Mouse (Mus musculus): ENCODE measurements around the gene Usp40. TPM values are rescaled to one million over a fixed set of nuclear protein-coding genes. Genes with fewer than 3 reads are reported as not detected.
A peak's percentile ranks its signal among the peaks of the same experiment; 100 is the strongest.
"Not testable (repeated sequence)": the region's sequence is repeated elsewhere in the genome, so short reads cannot be mapped to it uniquely, and the experiment has no call there.

Gene Usp40
- polyA plus RNA-seq (2015; fragmentation: Nextera tagmentation; extraction: Ambion mirVana) = 25.7 and 31.4 TPM in 2 replicates

- ATAC-seq = peak; percentile 98
- H3K36me3 ChIP-seq (ENCODE audit: control insufficient read depth, insufficient read depth) = no peaks in the 10 kb centered on the region
- peak within 1 kb of the TSS; percentile 87 for H3K9ac ChIP-seq (replicated peaks; ENCODE audit: low read depth, low read length)
- peak within 1 kb of the TSS; percentile 82 for H3K27ac ChIP-seq (ENCODE audit: low read length)
- peak within 1 kb of the TSS; percentile 69 for H3K4me3 ChIP-seq (replicated peaks; ENCODE audit: low read length)
- WGBS = under 1% methylated on average over 44 of the region's 45 CpGs
- peaks cover 15% of the 10 kb centered on the region for H3K4me1 ChIP-seq (replicated peaks; ENCODE audit: control insufficient read depth, insufficient read depth, low read length)
- H3K4me2 ChIP-seq (ENCODE audit: low read length) = peak within 1 kb of the TSS; percentile 54
- no peaks in the 10 kb centered on the region for H3K27me3 ChIP-seq (replicated peaks; ENCODE audit: control insufficient read depth, insufficient read depth, low read length)
- H3K9me3 ChIP-seq (ENCODE audit: control insufficient read depth, low read length) = no peaks in the 10 kb centered on the region
Observed at GRCm38 (mm10) chr1:88008211-88008697, at the start of gene Usp40. Gene Usp40 (minus strand): TSS chr1:88008551.

- Histone ChIP-seq H3K4me3 (replicated peaks; ENCODE audit: low read length) (no peak within 1 kb of the TSS), H3K27me3 (replicated peaks; ENCODE audit: control insufficient read depth, insufficient read depth, low read length) (no peaks in the 10 kb centered on the region), H3K9me3 (ENCODE audit: control insufficient read depth, low read length) (no peaks in the 10 kb centered on the region), H3K4me2 (ENCODE audit: low read length) (no peak within 1 kb of the TSS), H3K9ac (replicated peaks; ENCODE audit: low read depth, low read length) (no peak within 1 kb of the TSS), H3K27ac (ENCODE audit: low read length) (no peak within 1 kb of the TSS), H3K4me1 (replicated peaks; ENCODE audit: control insufficient read depth, insufficient read depth, low read length) (no peaks in the 10 kb centered on the region), H3K36me3 (ENCODE audit: control insufficient read depth, insufficient read depth) (no peaks in the 10 kb centered on the region)
- ATAC-seq = no peak
- 78% methylated on average over 1 of the region's 1 CpGs for WGBS
Observed at GRCm38 (mm10) chr1:88055088-88055487, 46.7 kb upstream of the Usp40 start, which contains the start of gene Ugt1a10. Gene Ugt1a10 (plus strand): TSS chr1:88055388.

GRCm38 (mm10) chr1:88047408-88047807 is 39.1 kb upstream of the Usp40 start:
- H3K4me2 ChIP-seq (ENCODE audit: low read length); H3K36me3 ChIP-seq (ENCODE audit: control insufficient read depth, insufficient read depth); H3K27me3 ChIP-seq (replicated peaks; ENCODE audit: control insufficient read depth, insufficient read depth, low read length); H3K27ac ChIP-seq (ENCODE audit: low read length); H3K9ac ChIP-seq (replicated peaks; ENCODE audit: low read depth, low read length); H3K9me3 ChIP-seq (ENCODE audit: control insufficient read depth, low read length); H3K4me1 ChIP-seq (replicated peaks; ENCODE audit: control insufficient read depth, insufficient read depth, low read length); H3K4me3 ChIP-seq (replicated peaks; ENCODE audit: low read length); ATAC-seq: not testable (repeated sequence)
- 90% methylated on average over 2 of the region's 2 CpGs for WGBS

- H3K27ac ChIP-seq (ENCODE audit: low read length); H3K9me3 ChIP-seq (ENCODE audit: control insufficient read depth, low read length); H3K4me3 ChIP-seq (replicated peaks; ENCODE audit: low read length); H3K4me2 ChIP-seq (ENCODE audit: low read length); H3K27me3 ChIP-seq (replicated peaks; ENCODE audit: control insufficient read depth, insufficient read depth, low read length); H3K9ac ChIP-seq (replicated peaks; ENCODE audit: low read depth, low read length); H3K4me1 ChIP-seq (replicated peaks; ENCODE audit: control insufficient read depth, insufficient read depth, low read length); ATAC-seq; H3K36me3 ChIP-seq (ENCODE audit: control insufficient read depth, insufficient read depth): not testable (repeated sequence)
- 66% methylated on average over 3 of the region's 5 CpGs for WGBS
Observed at GRCm38 (mm10) chr1:88044832-88045437, 36.6 kb upstream of the Usp40 start.

GRCm38 (mm10) chr1:88043044-88043443 is 34.7 kb upstream of the Usp40 start:
- H3K4me3 ChIP-seq (replicated peaks; ENCODE audit: low read length); H3K9me3 ChIP-seq (ENCODE audit: control insufficient read depth, low read length); H3K27me3 ChIP-seq (replicated peaks; ENCODE audit: control insufficient read depth, insufficient read depth, low read length); H3K27ac ChIP-seq (ENCODE audit: low read length); H3K4me1 ChIP-seq (replicated peaks; ENCODE audit: control insufficient read depth, insufficient read depth, low read length); ATAC-seq; H3K36me3 ChIP-seq (ENCODE audit: control insufficient read depth, insufficient read depth); H3K4me2 ChIP-seq (ENCODE audit: low read length); H3K9ac ChIP-seq (replicated peaks; ENCODE audit: low read depth, low read length): not testable (repeated sequence)
- 60% methylated on average over 1 of the region's 2 CpGs for WGBS

GRCm38 (mm10) chr1:88025244-88025643 is 16.9 kb upstream of the Usp40 start:
- not testable (repeated sequence) for H3K27ac ChIP-seq (ENCODE audit: low read length); H3K9ac ChIP-seq (replicated peaks; ENCODE audit: low read depth, low read length); H3K36me3 ChIP-seq (ENCODE audit: control insufficient read depth, insufficient read depth); H3K4me3 ChIP-seq (replicated peaks; ENCODE audit: low read length); H3K27me3 ChIP-seq (replicated peaks; ENCODE audit: control insufficient read depth, insufficient read depth, low read length); ATAC-seq; H3K9me3 ChIP-seq (ENCODE audit: control insufficient read depth, low read length); H3K4me2 ChIP-seq (ENCODE audit: low read length); H3K4me1 ChIP-seq (replicated peaks; ENCODE audit: control insufficient read depth, insufficient read depth, low read length)
- 59% methylated on average over 3 of the region's 3 CpGs for WGBS

GRCm38 (mm10) chr1:88015371-88015770 is 7.0 kb upstream of the Usp40 start:
- H3K27ac ChIP-seq (ENCODE audit: low read length) = no peak overlapping the region
- no peak overlapping the region for H3K9ac ChIP-seq (replicated peaks; ENCODE audit: low read depth, low read length)
- ATAC-seq = no peak
- no peak overlapping the region for H3K4me2 ChIP-seq (ENCODE audit: low read length)
- no peaks in the 10 kb centered on the region for H3K4me1 ChIP-seq (replicated peaks; ENCODE audit: control insufficient read depth, insufficient read depth, low read length)
- no peaks in the 10 kb centered on the region for H3K36me3 ChIP-seq (ENCODE audit: control insufficient read depth, insufficient read depth)
- H3K27me3 ChIP-seq (replicated peaks; ENCODE audit: control insufficient read depth, insufficient read depth, low read length) = no peaks in the 10 kb centered on the region
- no peak overlapping the region for H3K4me3 ChIP-seq (replicated peaks; ENCODE audit: low read length)
- 89% methylated on average over 6 of the region's 6 CpGs for WGBS
- H3K9me3 ChIP-seq (ENCODE audit: control insufficient read depth, low read length) = no peaks in the 10 kb centered on the region

- no peaks in the 10 kb centered on the region for H3K9me3 ChIP-seq (ENCODE audit: control insufficient read depth, low read length)
- no peak overlapping the region for H3K27ac ChIP-seq (ENCODE audit: low read length)
- no peaks in the 10 kb centered on the region for H3K4me1 ChIP-seq (replicated peaks; ENCODE audit: control insufficient read depth, insufficient read depth, low read length)
- H3K27me3 ChIP-seq (replicated peaks; ENCODE audit: control insufficient read depth, insufficient read depth, low read length) = no peaks in the 10 kb centered on the region
- H3K9ac ChIP-seq (replicated peaks; ENCODE audit: low read depth, low read length) = no peak overlapping the region
- H3K4me3 ChIP-seq (replicated peaks; ENCODE audit: low read length) = no peak overlapping the region
- 96% methylated on average over 4 of the region's 4 CpGs for WGBS
- H3K36me3 ChIP-seq (ENCODE audit: control insufficient read depth, insufficient read depth) = no peaks in the 10 kb centered on the region
- no peak overlapping the region for H3K4me2 ChIP-seq (ENCODE audit: low read length)
- no peak for ATAC-seq
Observed at GRCm38 (mm10) chr1:88014671-88015070, 6.3 kb upstream of the Usp40 start.

- WGBS = 89% methylated on average over 4 of the region's 4 CpGs
- H3K27me3 ChIP-seq (replicated peaks; ENCODE audit: control insufficient read depth, insufficient read depth, low read length) = no peaks in the 10 kb centered on the region
- ATAC-seq = no peak
- H3K27ac ChIP-seq (ENCODE audit: low read length) = no peak overlapping the region
- no peak overlapping the region for H3K4me2 ChIP-seq (ENCODE audit: low read length)
- no peak overlapping the region for H3K4me3 ChIP-seq (replicated peaks; ENCODE audit: low read length)
- H3K4me1 ChIP-seq (replicated peaks; ENCODE audit: control insufficient read depth, insufficient read depth, low read length) = no peaks in the 10 kb centered on the region
- H3K9ac ChIP-seq (replicated peaks; ENCODE audit: low read depth, low read length) = no peak overlapping the region
- no peaks in the 10 kb centered on the region for H3K9me3 ChIP-seq (ENCODE audit: control insufficient read depth, low read length)
- H3K36me3 ChIP-seq (ENCODE audit: control insufficient read depth, insufficient read depth) = no peaks in the 10 kb centered on the region
Observed at GRCm38 (mm10) chr1:88014194-88014593, 5.8 kb upstream of the Usp40 start.

GRCm38 (mm10) chr1:88013726-88014125 is 5.4 kb upstream of the Usp40 start:
- Histone ChIP-seq H3K9me3 (ENCODE audit: control insufficient read depth, low read length) (no peaks in the 10 kb centered on the region), H3K4me2 (ENCODE audit: low read length) (no peak overlapping the region), H3K27ac (ENCODE audit: low read length) (no peak overlapping the region), H3K4me1 (replicated peaks; ENCODE audit: control insufficient read depth, insufficient read depth, low read length) (peaks cover 2% of the 10 kb centered on the region; the same call in 1 of the 2 replicates), H3K27me3 (replicated peaks; ENCODE audit: control insufficient read depth, insufficient read depth, low read length) (no peaks in the 10 kb centered on the region), H3K4me3 (replicated peaks; ENCODE audit: low read length) (no peak overlapping the region), H3K36me3 (ENCODE audit: control insufficient read depth, insufficient read depth) (no peaks in the 10 kb centered on the region), H3K9ac (replicated peaks; ENCODE audit: low read depth, low read length) (no peak overlapping the region)
- ATAC-seq = no peak
- WGBS = 85% methylated on average over 3 of the region's 3 CpGs
